In the genomic region with DNA sequence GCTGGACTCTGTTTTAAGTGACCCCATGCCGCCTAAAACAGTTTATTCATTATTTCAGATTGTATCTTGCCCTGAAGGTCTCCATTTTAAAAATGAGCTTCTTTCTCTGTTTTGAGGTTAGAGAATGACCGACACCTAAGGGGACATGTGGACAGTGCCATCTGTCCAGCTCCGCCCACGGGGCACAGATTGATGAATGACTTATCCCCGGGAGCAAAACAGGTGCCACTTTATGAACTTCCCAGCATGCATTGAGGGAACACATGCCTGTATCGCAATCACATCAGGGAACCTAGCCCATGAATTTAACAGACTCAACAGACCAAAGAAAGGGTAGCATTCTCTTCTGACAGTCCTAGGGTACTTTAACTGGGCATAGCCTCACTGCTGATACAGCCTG, we compare ENCODE assay signal across 34 mouse cellular contexts.
DNase-seq lines count a peak whose midpoint lies in the region; ATAC-seq and TF ChIP-seq lines count a peak whose summit lies in the region.
"Had no signal": no experiment of that assay in that cellular context is flagged by ENCODE, and none has a peak within 500 bp of the region (broad histone marks: within the 10 kb centered on the region; RNA-seq: fewer than 3 reads in every experiment).

No protein-coding gene starts in this region.

- H3K27ac ChIP-seq in layer of hippocampus, adult 2 months: peak overlapping the region; percentile 37
- no peak overlapping the region for H3K27ac ChIP-seq in thymus, adult 2 months (ENCODE audit: control insufficient read depth, insufficient read depth, low read length)
- H3K27ac ChIP-seq: embryonic facial prominence, embryonic 13.5 days; forebrain, embryonic 10.5 days; forebrain, embryonic 15.5 days; liver, embryonic 14.5 days; midbrain, embryonic 10.5 days; neural tube, embryonic 12.5 days had no signal

- no peaks in the 10 kb centered on the region for H3K27me3 ChIP-seq in thymus, adult 2 months (ENCODE audit: control insufficient read depth, insufficient read depth, low read length)
- H3K27me3 ChIP-seq: CH12.LX; embryonic facial prominence, embryonic 13.5 days; forebrain, embryonic 15.5 days; heart, embryonic 12.5 days; neural tube, embryonic 12.5 days had no signal

- H3K4me1 ChIP-seq in thymus, adult 2 months (replicated peaks; ENCODE audit: control insufficient read depth, insufficient read depth, low read length): no peaks in the 10 kb centered on the region
- H3K4me1 ChIP-seq: embryonic facial prominence, embryonic 13.5 days; forebrain, embryonic 10.5 days; forebrain, embryonic 15.5 days; heart, embryonic 12.5 days; midbrain, embryonic 10.5 days; neural tube, embryonic 12.5 days had no signal

- no peak for TF ChIP-seq POLR2A in thymus, adult 2 months (IDR thresholded peaks at IDR 0.05; ENCODE audit: control insufficient read depth, extremely low read depth, insufficient read depth, low read length, poor library complexity)

- H3K36me3 ChIP-seq in thymus, adult 2 months (ENCODE audit: control insufficient read depth, insufficient read depth, low read length): no peaks in the 10 kb centered on the region
- H3K36me3 ChIP-seq: embryonic facial prominence, embryonic 13.5 days; forebrain, embryonic 10.5 days; forebrain, embryonic 15.5 days; heart, embryonic 12.5 days; midbrain, embryonic 10.5 days; neural tube, embryonic 12.5 days had no signal

- H3K4me3 ChIP-seq in layer of hippocampus, adult 2 months: no peak overlapping the region
- H3K4me3 ChIP-seq in thymus, adult 2 months (ENCODE audit: control insufficient read depth, insufficient read depth, low read length): no peak overlapping the region
- H3K4me3 ChIP-seq: embryonic facial prominence, embryonic 13.5 days; forebrain, embryonic 10.5 days; forebrain, embryonic 15.5 days; heart, embryonic 12.5 days; midbrain, embryonic 10.5 days; myocyte; neural tube, embryonic 12.5 days had no signal

- WGBS in thymus, adult 2 months: 94% methylated on average over 6 of the region's 6 CpGs

- TF ChIP-seq CTCF in layer of hippocampus, adult 2 months (conservative IDR thresholded peaks at IDR 0.05): no peak
- no peak for TF ChIP-seq CTCF in thymus, adult 2 months (IDR thresholded peaks at IDR 0.05; ENCODE audit: borderline replicate concordance, control insufficient read depth, extremely low read depth, insufficient read depth, low read length, poor library complexity)

- ATAC-seq in cerebellum, adult (ENCODE audit: insufficient number of reproducible peaks, low FRiP score, low TSS enrichment): peak; percentile 69
- ATAC-seq: activated CD4-positive, CD25-positive, alpha-beta regulatory T cell, adult 4 months; forebrain, embryonic 15.5 days; intestine, postnatal 0 days; midbrain, embryonic 16.5 days had no signal

- DNase-seq in cerebellum, postnatal 14 days: no peak
- DNase-seq in layer of hippocampus, adult 2 months (ENCODE audit: low spot score in 2 of 2): no peak
- DNase-seq in layer of hippocampus, postnatal 25 days (ENCODE audit: extremely low spot score in 1 of 2, low spot score in 1 of 2): no peak
- DNase-seq in cerebellum, adult 18-20 months: peak; percentile 56 to 58
- DNase-seq in cerebellum, postnatal 10 days: peak; percentile 19 to 46
- no peak for DNase-seq in thymus, postnatal 14 days
- no peak for DNase-seq in thymus, adult 2 months
- DNase-seq: adrenal gland, adult 2 months; adrenal gland, postnatal 36 days; gastrocnemius, postnatal 25 days; heart, adult 11 months; heart, postnatal 4 days; kidney, adult 9 months; kidney, postnatal 10 days; liver; lung, embryonic 14.5 days; lung, postnatal 14 days; right cerebral cortex, adult 18-20 months; spleen, adult 18-20 months; thymus, adult 18-20 months; thymus, postnatal 4 days had no signal

Comparison
In these comparisons a context has a peak if more than half of its experiments do, and no peak if none do; other contexts are left out.
1. DNase-seq: peak in cerebellum, adult 18-20 months (2 of 2) and cerebellum, postnatal 10 days (2 of 2); none in cerebellum, postnatal 14 days (0 of 2), layer of hippocampus, adult 2 months (0 of 2), layer of hippocampus, postnatal 25 days (0 of 2), thymus, postnatal 14 days (single experiment) and thymus, adult 2 months (single experiment).